Mouse (Mus musculus): ENCODE measurements around the gene Serping1. TPM values are rescaled to one million over a fixed set of nuclear protein-coding genes. Genes with fewer than 3 reads are reported as not detected.
"Not testable (repeated sequence)": the region's sequence is repeated elsewhere in the genome, so short reads cannot be mapped to it uniquely, and the experiment has no call there.

The Serping1 gene
- 1 to 10 TPM; 7.4 to 8.4 TPM for total RNA-seq (2021)
- long read RNA-seq, experiment 1, partial matches to known transcripts = 7 of 8 reads
- long read RNA-seq, experiment 1, other reads (novel, unspliced or antisense) = 0 of 8 reads
- long read RNA-seq, experiment 2, partial matches to known transcripts = 7 of 7 reads
- long read RNA-seq, experiment 2, other reads (novel, unspliced or antisense) = 0 of 7 reads

- Histone ChIP-seq H3K27ac (peak within 1 kb of the TSS; percentile 64), H3K4me3 (peak within 1 kb of the TSS; percentile 34; the same call in 1 of the 2 replicates)
- TF ChIP-seq CTCF (conservative IDR thresholded peaks at IDR 0.05) = no peak
- no peak for DNase-seq (ENCODE audit: low spot score in 2 of 2)
These were observed at the start of gene Serping1 for GRCm38 (mm10) chr2:84775241-84775640. TSS of gene Serping1 (minus strand) at chr2:84775444.

GRCm38 (mm10) chr2:84823237-84823636, 48.0 kb upstream of the Serping1 start:
- Histone ChIP-seq H3K4me3 (no peak overlapping the region), H3K27ac (no peak overlapping the region)
- DNase-seq (ENCODE audit: low spot score in 2 of 2) = peak in 1 of 2 experiments; percentile 38
- TF ChIP-seq CTCF (conservative IDR thresholded peaks at IDR 0.05) = no peak

GRCm38 (mm10) chr2:84822552-84822951, 47.3 kb upstream of the Serping1 start, which contains the start of gene Smtnl1:
TSS of gene Smtnl1 (minus strand) at chr2:84822652.
- no peak within 1 kb of the TSS for H3K4me3 ChIP-seq
- H3K27ac ChIP-seq = no peak within 1 kb of the TSS
- no peak for TF ChIP-seq CTCF (conservative IDR thresholded peaks at IDR 0.05)
- DNase-seq (ENCODE audit: low spot score in 2 of 2) = no peak

GRCm38 (mm10) chr2:84819861-84820260, 44.6 kb upstream of the Serping1 start:
- no peak for DNase-seq (ENCODE audit: low spot score in 2 of 2)
- H3K4me3 ChIP-seq = no peak overlapping the region
- no peak for TF ChIP-seq CTCF (conservative IDR thresholded peaks at IDR 0.05)
- H3K27ac ChIP-seq = no peak overlapping the region

GRCm38 (mm10) chr2:84812676-84813075, 37.4 kb upstream of the Serping1 start:
- no peak overlapping the region for H3K4me3 ChIP-seq
- no peak for DNase-seq (ENCODE audit: low spot score in 2 of 2)
- no peak overlapping the region for H3K27ac ChIP-seq
- no peak for TF ChIP-seq CTCF (conservative IDR thresholded peaks at IDR 0.05)

GRCm38 (mm10) chr2:84811880-84812279, 36.6 kb upstream of the Serping1 start:
- no peak for DNase-seq (ENCODE audit: low spot score in 2 of 2)
- no peak overlapping the region for H3K4me3 ChIP-seq
- no peak for TF ChIP-seq CTCF (conservative IDR thresholded peaks at IDR 0.05)

GRCm38 (mm10) chr2:84810886-84811577, 35.8 kb upstream of the Serping1 start:
- Histone ChIP-seq H3K27ac (peak overlapping the region; percentile 41; the same call in 1 of the 2 replicates), H3K4me3 (peak overlapping the region; percentile 50)
- DNase-seq (ENCODE audit: low spot score in 2 of 2) = peak; percentile 74 to 83
- peak; percentile 92 for TF ChIP-seq CTCF (conservative IDR thresholded peaks at IDR 0.05)

More at GRCm38 (mm10) chr2:84811880-84812279, 36.6 kb upstream of the Serping1 start:
- H3K27ac ChIP-seq = no peak overlapping the region

- Histone ChIP-seq H3K4me3 (no peak overlapping the region), H3K27ac (no peak overlapping the region)
- no peak for DNase-seq (ENCODE audit: low spot score in 2 of 2)
- TF ChIP-seq CTCF (conservative IDR thresholded peaks at IDR 0.05) = no peak
These were observed 35.3 kb upstream of the Serping1 start for GRCm38 (mm10) chr2:84810526-84810885.

GRCm38 (mm10) chr2:84809330-84809729, 34.1 kb upstream of the Serping1 start:
- H3K27ac ChIP-seq = no peak overlapping the region
- no peak for TF ChIP-seq CTCF (conservative IDR thresholded peaks at IDR 0.05)
- no peak for DNase-seq (ENCODE audit: low spot score in 2 of 2)
- no peak overlapping the region for H3K4me3 ChIP-seq

GRCm38 (mm10) chr2:84806546-84806945, 31.3 kb upstream of the Serping1 start:
- DNase-seq (ENCODE audit: low spot score in 2 of 2) = no peak
- TF ChIP-seq CTCF (conservative IDR thresholded peaks at IDR 0.05) = no peak
- Histone ChIP-seq H3K27ac (no peak overlapping the region), H3K4me3 (no peak overlapping the region)

- no peak overlapping the region for H3K27ac ChIP-seq
- H3K4me3 ChIP-seq = no peak overlapping the region
- no peak for DNase-seq (ENCODE audit: low spot score in 2 of 2)
- no peak for TF ChIP-seq CTCF (conservative IDR thresholded peaks at IDR 0.05)
These were observed 28.7 kb upstream of the Serping1 start for GRCm38 (mm10) chr2:84803963-84804362.

GRCm38 (mm10) chr2:84801223-84801622, 26.0 kb upstream of the Serping1 start:
- not testable (repeated sequence) for H3K27ac ChIP-seq; DNase-seq (ENCODE audit: low spot score in 2 of 2); H3K4me3 ChIP-seq

GRCm38 (mm10) chr2:84800304-84800703, 25.1 kb upstream of the Serping1 start:
- no peak for DNase-seq (ENCODE audit: low spot score in 2 of 2)
- H3K27ac ChIP-seq = no peak overlapping the region
- no peak overlapping the region for H3K4me3 ChIP-seq
- TF ChIP-seq CTCF (conservative IDR thresholded peaks at IDR 0.05) = no peak

- peak; percentile 90 for TF ChIP-seq CTCF (conservative IDR thresholded peaks at IDR 0.05)
- Histone ChIP-seq H3K27ac (peak overlapping the region; percentile 66), H3K4me3 (peak overlapping the region; percentile 76)
- peak; percentile 60 to 61 for DNase-seq (ENCODE audit: low spot score in 2 of 2)
These were observed 23.9 kb upstream of the Serping1 start for GRCm38 (mm10) chr2:84799041-84799561.

All from layer of hippocampus, adult 2 months (tissue).